Mouse (Mus musculus): ENCODE results near the gene Diexf.

The Diexf gene

GRCm38 (mm10) chr1:193138669-193139068 is 8.6 kb upstream of the Diexf start:
- in situ Hi-C loops (cut with MboI, MseI) = no loop called here

GRCm38 (mm10) chr1:193138087-193138486 is 8.0 kb upstream of the Diexf start:
- in situ Hi-C loops (cut with MboI, MseI) = no loop called here

GRCm38 (mm10) chr1:193133726-193134125 is 3.7 kb upstream of the Diexf start:
- in situ Hi-C loops (cut with MboI, MseI) = loop anchor here (5.0 kb wide), 1 partner anchor 59 kb away; no protein-coding TSS in a partner anchor

- in situ Hi-C loops (cut with MboI, MseI) = loop anchor here (5.0 kb wide), 1 partner anchor 60 kb away; no protein-coding TSS in a partner anchor
Observed at GRCm38 (mm10) chr1:193132385-193132784, 2.3 kb upstream of the Diexf start.

- in situ Hi-C loops (cut with MboI, MseI) = loop anchor here (5.0 kb wide), 1 partner anchor 61 kb away; no protein-coding TSS in a partner anchor
Observed at GRCm38 (mm10) chr1:193131311-193131948, 1.4 kb upstream of the Diexf start.

GRCm38 (mm10) chr1:193130839-193131238 is 767 bp upstream of the Diexf start:
- in situ Hi-C loops (cut with MboI, MseI) = loop anchor here (5.0 kb wide), 1 partner anchor 61 kb away; no protein-coding TSS in a partner anchor

GRCm38 (mm10) chr1:193130456-193130825 is 369 bp upstream of the Diexf start:
- in situ Hi-C loops (cut with MboI, MseI) = loop anchor here (5.0 kb wide), 1 partner anchor 62 kb away; no protein-coding TSS in a partner anchor

GRCm38 (mm10) chr1:193129321-193129720 is 751 bp downstream of the Diexf start:
- in situ Hi-C loops (cut with MboI, MseI) = no loop called here

- in situ Hi-C loops (cut with MboI, MseI) = no loop called here
Observed at GRCm38 (mm10) chr1:193128055-193128454, 2.0 kb downstream of the Diexf start.

GRCm38 (mm10) chr1:193125835-193126234 is 4.2 kb downstream of the Diexf start:
- in situ Hi-C loops (cut with MboI, MseI) = no loop called here

GRCm38 (mm10) chr1:193123290-193123689 is 6.8 kb downstream of the Diexf start:
- in situ Hi-C loops (cut with MboI, MseI) = loop anchor here (5.0 kb wide), 1 partner anchor 351 kb away; the partner anchor contains the start of gene Hhat

GRCm38 (mm10) chr1:193122793-193123192 is 7.3 kb downstream of the Diexf start:
- in situ Hi-C loops (cut with MboI, MseI) = loop anchor here (5.0 kb wide), 1 partner anchor 350 kb away; the partner anchor contains the start of gene Hhat

GRCm38 (mm10) chr1:193112093-193112492 is 18.0 kb downstream of the Diexf start:
- in situ Hi-C loops (cut with MboI, MseI) = no loop called here

GRCm38 (mm10) chr1:193102996-193103395 is 27.1 kb downstream of the Diexf start:
- in situ Hi-C loops (cut with MboI, MseI) = no loop called here

GRCm38 (mm10) chr1:193102556-193102955 is 27.5 kb downstream of the Diexf start:
- in situ Hi-C loops (cut with MboI, MseI) = no loop called here

GRCm38 (mm10) chr1:193102029-193102428 is 28.0 kb downstream of the Diexf start:
- in situ Hi-C loops (cut with MboI, MseI) = no loop called here

- in situ Hi-C loops (cut with MboI, MseI) = loop anchor here (10.0 kb wide), 1 partner anchor 914 kb away; no protein-coding TSS in a partner anchor
Observed at GRCm38 (mm10) chr1:193098946-193099345, 31.1 kb downstream of the Diexf start.

GRCm38 (mm10) chr1:193093596-193093995 is 36.5 kb downstream of the Diexf start:
- in situ Hi-C loops (cut with MboI, MseI) = loop anchor here (10.0 kb wide), 1 partner anchor 909 kb away; no protein-coding TSS in a partner anchor

GRCm38 (mm10) chr1:193092771-193093170 is 37.3 kb downstream of the Diexf start:
- in situ Hi-C loops (cut with MboI, MseI) = loop anchor here (10.0 kb wide), 1 partner anchor 908 kb away; no protein-coding TSS in a partner anchor

GRCm38 (mm10) chr1:193090894-193091293 is 39.2 kb downstream of the Diexf start:
- in situ Hi-C loops (cut with MboI, MseI) = loop anchor here (10.0 kb wide), 1 partner anchor 906 kb away; no protein-coding TSS in a partner anchor

- in situ Hi-C loops (cut with MboI, MseI) = loop anchor here (10.0 kb wide), 1 partner anchor 906 kb away; no protein-coding TSS in a partner anchor
Observed at GRCm38 (mm10) chr1:193090211-193090871, 39.7 kb downstream of the Diexf start.

GRCm38 (mm10) chr1:193089683-193090082 is 40.4 kb downstream of the Diexf start:
- in situ Hi-C loops (cut with MboI, MseI) = loop anchor here (10.0 kb wide), 1 partner anchor 905 kb away; no protein-coding TSS in a partner anchor

Data from T-helper 2 cell (primary cell).